Mouse (Mus musculus) kidney, embryonic 16.5 days (tissue): ENCODE results near the gene Dazl. TPM values are rescaled to one million over a fixed set of nuclear protein-coding genes. Genes with fewer than 3 reads are reported as not detected.

Experiments used
- ATAC-seq: fragments of 200-750 bp; cut with Nextera tagmentation; 2 replicates; pipeline ENCODE4 v1.8.0; 2017; ENCODE audit warnings: moderate TSS enrichment; ENCODE audit not compliant: low FRiP score, low TSS enrichment
- H3K27ac ChIP-seq: fragments of 300-500 bp; sonication (generic); 2 replicates; pipeline ENCODE4 v1.5.1; 2014; ENCODE audit warnings: low read length
- H3K27me3 ChIP-seq: fragments of 300-500 bp; sonication (generic); 2 replicates; pipeline ENCODE4 v1.6.1; 2014; ENCODE audit warnings: low read length, control low read depth, mixed read lengths; ENCODE audit not compliant: insufficient read depth
- H3K36me3 ChIP-seq: fragments of 300-500 bp; sonication (generic); 2 replicates; pipeline ENCODE4 v1.6.1; 2014; ENCODE audit warnings: low read length, control low read depth, mixed read lengths; ENCODE audit not compliant: insufficient read depth
- H3K4me1 ChIP-seq: fragments of 300-500 bp; sonication (generic); 2 replicates; pipeline ENCODE4 v1.6.1; 2014; ENCODE audit warnings: low read length, control low read depth, mixed read lengths; ENCODE audit not compliant: insufficient read depth
- H3K4me2 ChIP-seq: fragments of 300-500 bp; sonication (generic); replicated peaks from 2 replicates; pipeline ENCODE4 v1.6.1; 2014; ENCODE audit warnings: low read depth, low read length
- H3K4me3 ChIP-seq: fragments of 300-500 bp; sonication (generic); 2 replicates; pipeline ENCODE4 v1.5.1; 2014; ENCODE audit warnings: mild to moderate bottlenecking, low read length
- H3K9ac ChIP-seq: fragments of 300-500 bp; sonication (generic); replicated peaks from 2 replicates; pipeline ENCODE4 v1.6.1; 2014; ENCODE audit warnings: low read length
- H3K9me3 ChIP-seq: fragments of 300-500 bp; sonication (generic); 2 replicates; pipeline ENCODE4 v1.6.1; 2016; ENCODE audit warnings: low read length, control low read depth
- WGBS: fragments of 180-500 bp; shearing (Covaris S2); extraction: QIAGEN DNeasy Blood & Tissue Kit; methylation state at CpG from one replicate; pipeline ENCODE4 v1.1.7; 2014; 5-methylcytosine and 5-hydroxymethylcytosine counted together
- polyA plus RNA-seq: library from polyadenylated mRNA; unstranded; fragments of >200 nt; fragmentation: Nextera tagmentation; extraction: Ambion mirVana; gene quantifications from 2 replicates; pipeline ENCODE4 v1.2.1, GENCODE M21; 2015

Dazl gene
- polyA plus RNA-seq, 1 experiment from 2014 or later: 0.19 TPM

GRCm38 (mm10) chr17:50236702-50237435 lies 56.6 kb downstream of the Dazl start:
- Histone ChIP-seq H3K9ac (no peak overlapping the region), H3K36me3 (no peaks in the 10 kb centered on the region), H3K27ac (no peak overlapping the region), H3K9me3 (no peaks in the 10 kb centered on the region), H3K4me3 (no peak overlapping the region), H3K4me2 (no peak overlapping the region), H3K4me1 (no peaks in the 10 kb centered on the region), H3K27me3 (no peaks in the 10 kb centered on the region; the same call in 1 of the 2 replicates)
- WGBS: 58% methylated on average over 9 of the region's 9 CpGs
- ATAC-seq: no peak

DNA sequence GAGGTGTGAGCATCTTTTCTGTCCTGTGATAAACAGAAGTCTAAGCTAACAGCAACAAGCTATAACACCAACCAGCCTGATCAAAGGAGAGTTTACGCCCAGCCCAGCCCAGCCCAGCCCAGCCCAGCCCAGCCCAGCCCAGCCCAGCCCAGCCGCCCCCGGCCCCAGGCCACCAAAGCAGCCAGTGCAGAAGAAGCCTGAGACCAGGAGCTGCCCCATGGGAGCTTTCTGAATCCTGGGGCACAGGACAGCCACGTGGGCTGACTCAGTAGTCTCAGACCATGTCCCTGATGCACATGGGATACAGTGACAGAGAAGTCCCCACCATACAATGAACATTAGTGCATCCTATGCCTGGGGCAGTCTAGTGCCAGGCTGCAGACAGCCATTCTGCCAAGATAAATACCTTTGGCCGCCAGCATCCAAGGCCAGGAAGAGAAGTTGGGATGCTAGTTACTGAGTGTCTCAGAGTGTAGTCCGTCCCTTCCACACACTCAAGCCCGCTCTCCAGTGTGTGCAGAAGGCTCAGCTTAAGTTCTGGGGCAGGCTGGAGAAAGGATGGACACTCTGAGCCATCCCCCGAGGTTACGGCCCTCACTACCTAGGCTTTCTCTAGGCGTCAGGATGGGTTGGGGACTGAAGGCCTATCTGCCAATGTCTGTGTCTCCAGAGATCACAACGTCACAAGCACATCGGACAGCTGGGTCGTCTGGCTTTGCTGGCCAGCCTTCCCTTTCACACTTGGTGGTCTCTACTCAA lies 57.3 kb downstream of the Dazl start:
- Histone ChIP-seq H3K36me3 (no peaks in the 10 kb centered on the region), H3K4me2 (no peak overlapping the region), H3K9me3 (no peaks in the 10 kb centered on the region), H3K27me3 (no peaks in the 10 kb centered on the region; the same call in 1 of the 2 replicates), H3K9ac (no peak overlapping the region), H3K27ac (no peak overlapping the region), H3K4me3 (no peak overlapping the region), H3K4me1 (no peaks in the 10 kb centered on the region)
- 54% methylated on average over 13 of the region's 13 CpGs for WGBS
- no peak for ATAC-seq

DNA sequence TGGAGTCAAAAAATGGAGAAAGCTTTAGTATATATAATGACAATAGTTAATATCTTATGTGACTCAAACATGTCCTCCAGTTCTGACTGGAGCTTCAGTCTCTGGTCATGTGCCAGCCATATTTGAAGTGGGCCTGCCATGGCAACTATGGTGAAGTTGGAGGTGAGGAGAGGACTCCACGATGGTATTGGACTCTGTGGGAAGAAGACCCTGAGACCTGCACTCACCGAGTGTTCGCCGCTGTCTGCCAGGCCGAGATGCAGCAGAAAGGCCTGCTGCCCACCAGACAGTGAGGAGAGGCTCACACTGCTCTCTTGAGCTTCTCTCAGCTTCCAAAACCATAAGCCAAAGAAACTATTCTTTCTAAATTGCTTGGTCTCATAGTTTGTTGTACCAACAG lies 59.5 kb downstream of the Dazl start:
- no peak for ATAC-seq
- Histone ChIP-seq H3K4me3 (no peak overlapping the region), H3K27me3 (no peaks in the 10 kb centered on the region; the same call in 1 of the 2 replicates), H3K4me2 (no peak overlapping the region), H3K4me1 (no peaks in the 10 kb centered on the region), H3K27ac (no peak overlapping the region), H3K9me3 (no peaks in the 10 kb centered on the region), H3K36me3 (no peaks in the 10 kb centered on the region), H3K9ac (no peak overlapping the region)
- WGBS: 87% methylated on average over 5 of the region's 5 CpGs

GRCm38 (mm10) chr17:50232821-50233220 lies 60.6 kb downstream of the Dazl start:
- no peaks in the 10 kb centered on the region for H3K36me3 ChIP-seq
- 91% methylated on average over 11 of the region's 11 CpGs for WGBS
- no peaks in the 10 kb centered on the region for H3K4me1 ChIP-seq
- H3K9ac ChIP-seq: no peak overlapping the region
- no peak overlapping the region for H3K27ac ChIP-seq
- ATAC-seq: no peak
- H3K27me3 ChIP-seq: no peaks in the 10 kb centered on the region
- no peak overlapping the region for H3K4me2 ChIP-seq
- H3K9me3 ChIP-seq: no peaks in the 10 kb centered on the region
- no peak overlapping the region for H3K4me3 ChIP-seq

- 85% methylated on average over 8 of the region's 8 CpGs for WGBS
- H3K9me3 ChIP-seq: no peaks in the 10 kb centered on the region
- H3K4me3 ChIP-seq: no peak overlapping the region
- no peak overlapping the region for H3K9ac ChIP-seq
- H3K36me3 ChIP-seq: no peaks in the 10 kb centered on the region
- no peak overlapping the region for H3K4me2 ChIP-seq
- no peaks in the 10 kb centered on the region for H3K27me3 ChIP-seq
- no peaks in the 10 kb centered on the region for H3K4me1 ChIP-seq
- no peak for ATAC-seq
- no peak overlapping the region for H3K27ac ChIP-seq
These were observed 62.2 kb downstream of the Dazl start for GRCm38 (mm10) chr17:50231206-50231605.

GRCm38 (mm10) chr17:50229534-50229933 lies 63.9 kb downstream of the Dazl start:
- H3K4me3 ChIP-seq: no peak overlapping the region
- ATAC-seq: no peak
- no peaks in the 10 kb centered on the region for H3K4me1 ChIP-seq
- no peaks in the 10 kb centered on the region for H3K9me3 ChIP-seq
- no peak overlapping the region for H3K4me2 ChIP-seq
- no peak overlapping the region for H3K9ac ChIP-seq
- no peaks in the 10 kb centered on the region for H3K36me3 ChIP-seq
- 61% methylated on average over 4 of the region's 4 CpGs for WGBS
- H3K27me3 ChIP-seq: no peaks in the 10 kb centered on the region
- no peak overlapping the region for H3K27ac ChIP-seq

Other genes starting within 250 kb of the Dazl start
- gene Rftn1, start 103.0 kb downstream of the Dazl start, polyA plus RNA-seq: 12.5 and 13.9 TPM in 2 replicates
- 2.7 and 2.9 TPM in 2 replicates for gene Plcl2, start 215.8 kb upstream of the Dazl start, polyA plus RNA-seq